Mouse (Mus musculus) G1E (cell line): ENCODE results near the gene Gm49027. TPM values are rescaled to one million over a fixed set of nuclear protein-coding genes. Genes with fewer than 3 reads are reported as not detected.

ENCODE experiments used
- ATAC-seq: 2 replicates; pipeline ENCODE4 v1.8.0; 2016; ENCODE audit warnings: mild to moderate bottlenecking; ENCODE audit not compliant: insufficient number of reproducible peaks, poor library complexity, low FRiP score, severe bottlenecking; ENCODE audit errors: extremely low read depth
- DNase-seq: peaks from one replicate; pipeline ENCODE4 v3.0.0; 2012; ENCODE audit warnings: low spot score
- H3K27me3 ChIP-seq: 2 replicates; pipeline ENCODE4 v1.6.1; 2012; ENCODE audit warnings: mild to moderate bottlenecking, low read length, inconsistent platforms; ENCODE audit not compliant: insufficient read depth
- H3K36me3 ChIP-seq: replicated peaks from 2 replicates; pipeline ENCODE3; 2012; ENCODE audit warnings: mild to moderate bottlenecking, inconsistent platforms
- H3K4me1 ChIP-seq: 2 replicates; pipeline ENCODE4 v1.6.1; 2012; ENCODE audit warnings: low read depth, low read length, inconsistent platforms, mixed read lengths; ENCODE audit not compliant: insufficient read depth
- H3K4me3 ChIP-seq: 2 replicates; pipeline ENCODE4 v1.5.1; 2012; ENCODE audit warnings: low read depth, mild to moderate bottlenecking, inconsistent platforms, low read length, moderate library complexity, mixed read lengths
- H3K9me3 ChIP-seq: replicated peaks from 2 replicates; pipeline ENCODE4 v1.6.1; 2012; ENCODE audit warnings: inconsistent platforms
- CTCF ChIP-seq: IDR thresholded peaks from 2 replicates; pipeline ENCODE4 v1.5.1; 2012; ENCODE audit warnings: low read depth, low read length, inconsistent platforms, mixed read lengths
- GATA1 ChIP-seq: IDR thresholded peaks from 2 replicates; pipeline ENCODE4 v1.6.1; 2012; ENCODE audit warnings: borderline replicate concordance, low read length, inconsistent platforms, mixed read lengths
- GATA2 ChIP-seq: IDR thresholded peaks from 2 replicates; pipeline ENCODE4 v1.6.1; 2012; ENCODE audit warnings: low read depth, low read length, inconsistent platforms, borderline replicate concordance
- POLR2AphosphoS5 ChIP-seq: IDR thresholded peaks from 2 replicates; pipeline ENCODE4 v1.6.1; 2012; ENCODE audit warnings: low read depth, low read length, inconsistent platforms; ENCODE audit not compliant: insufficient replicate concordance
- TAL1 ChIP-seq: conservative IDR thresholded peaks from 2 replicates; pipeline ENCODE4 v1.6.1; 2012; ENCODE audit warnings: low read depth, low read length, inconsistent platforms, mixed read lengths
- polyA plus RNA-seq: library from polyadenylated mRNA; stranded (reverse); fragments of >175 nt; gene quantifications from 2 replicates; pipeline ENCODE4 v1.2.3, GENCODE M21; 2012
- total RNA-seq, 2 experiments: library from RNA; stranded (forward) in 1 of 2; stranded (reverse) in 1 of 2; fragments of 200-1000 nt in 1 of 2; fragments of >200 nt in 1 of 2; fragmentation: Nextera tagmentation in 1 of 2; gene quantifications; 2 replicates each; pipeline ENCODE4 v1.2.3; 2014 to 2017

The Gm49027 gene
- total RNA-seq (2014; fragmentation: Nextera tagmentation) (not detected in 2 replicates), total RNA-seq (2017) (0.17 and 0.71 TPM in 2 replicates), polyA plus RNA-seq (0.20 and 0.50 TPM in 2 replicates)

GRCm38 (mm10) chr5:123525281-123525680, at the start of gene Gm49027:
Gene Gm49027, minus strand, starts transcription at chr5:123525488.
- H3K4me1 ChIP-seq = peaks cover 29% of the 10 kb centered on the region
- no peaks in the 10 kb centered on the region for H3K27me3 ChIP-seq
- H3K9me3 ChIP-seq = no peaks in the 10 kb centered on the region
- ATAC-seq (no peak), DNase-seq (no peak)
- peaks cover 83% of the 10 kb centered on the region for H3K36me3 ChIP-seq
- no peak for TF ChIP-seq CTCF
- TF ChIP-seq TAL1 = no peak
- no peak for TF ChIP-seq POLR2AphosphoS5
- no peak for TF ChIP-seq GATA2
- TF ChIP-seq GATA1 = no peak
- H3K4me3 ChIP-seq = peak within 1 kb of the TSS; percentile 88

DNA sequence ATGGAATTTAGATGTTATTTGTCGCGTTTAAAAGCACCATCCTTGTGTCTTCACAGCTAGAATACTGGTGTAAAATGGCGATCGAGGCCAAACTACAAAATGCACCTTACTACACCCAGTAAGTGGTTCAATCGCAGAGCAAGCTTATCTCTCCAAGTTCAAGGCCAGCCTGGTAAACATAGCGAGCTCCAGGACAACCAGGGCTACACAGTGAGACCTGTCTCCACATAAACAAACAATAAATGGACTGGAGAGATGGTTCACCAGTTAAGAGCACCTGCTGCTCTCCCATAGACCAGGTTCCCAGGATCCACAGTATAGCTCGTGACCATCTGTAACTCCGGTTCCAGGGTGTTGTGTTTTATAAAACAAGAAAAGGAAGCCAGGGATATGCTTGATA, 48.1 kb upstream of the Gm49027 start:
- Histone ChIP-seq H3K36me3 (peaks cover 52% of the 10 kb centered on the region), H3K27me3 (no peaks in the 10 kb centered on the region), H3K4me3 (peak overlapping the region; percentile 78; the same call in 1 of the 2 replicates), H3K4me1 (peaks cover 22% of the 10 kb centered on the region), H3K9me3 (no peaks in the 10 kb centered on the region)
- no peak for ATAC-seq
- DNase-seq = no peak
- no peak for TF ChIP-seq CTCF
- TF ChIP-seq GATA2 = no peak
- no peak for TF ChIP-seq GATA1
- TF ChIP-seq TAL1 = no peak
- TF ChIP-seq POLR2AphosphoS5 = no peak

DNA sequence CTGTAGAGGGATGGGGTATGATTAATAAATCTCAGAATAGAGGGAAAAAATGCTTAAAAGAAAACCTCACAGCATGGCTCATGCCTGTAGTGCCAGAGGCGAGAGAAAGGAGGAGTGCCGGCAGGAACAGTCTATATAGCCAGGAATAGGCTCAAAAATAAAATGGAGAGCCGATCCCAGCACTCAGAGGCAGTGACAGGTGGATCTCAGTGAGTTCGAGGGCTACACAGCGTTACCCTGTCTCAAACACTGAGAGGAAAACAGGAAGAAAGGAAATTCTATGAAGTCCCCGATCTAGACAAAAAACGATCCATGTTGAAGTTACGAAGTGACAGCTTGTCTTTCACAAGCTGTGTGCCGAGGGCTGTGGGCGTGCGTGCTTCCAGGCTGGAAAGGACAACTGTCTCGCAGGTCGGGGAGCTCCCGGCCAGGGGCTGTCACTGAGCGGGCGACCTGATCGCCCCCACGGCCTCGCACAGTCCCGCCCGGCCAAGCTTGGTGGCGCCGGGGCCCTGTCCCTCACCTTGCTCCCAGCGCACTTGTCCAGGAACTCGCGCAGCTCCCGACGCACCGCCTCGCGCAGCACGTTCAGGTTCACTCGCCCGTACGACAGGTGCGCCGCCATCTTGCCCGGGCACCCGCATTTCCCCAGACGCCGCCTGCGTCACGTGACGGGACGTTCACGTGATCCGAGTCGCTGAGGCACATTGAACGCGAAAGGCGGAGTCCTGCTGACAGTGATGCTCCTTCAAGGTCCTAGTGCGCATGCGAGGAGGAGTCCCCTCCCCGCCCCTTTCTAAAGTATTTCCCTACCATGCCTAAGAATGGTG, 47.3 kb upstream of the Gm49027 start, which contains the start of gene Vps33a:
TSS of gene Vps33a (minus strand) at position 682 of the 830 bp plus-strand sequence.
- ATAC-seq (peak; percentile 96), DNase-seq (peak; percentile 97)
- Histone ChIP-seq H3K27me3 (no peaks in the 10 kb centered on the region), H3K36me3 (peaks cover 54% of the 10 kb centered on the region), H3K4me3 (peak within 1 kb of the TSS; percentile 78), H3K9me3 (no peaks in the 10 kb centered on the region), H3K4me1 (peaks cover 22% of the 10 kb centered on the region)
- TF ChIP-seq GATA2 (no peak), GATA1 (no peak), CTCF (no peak), POLR2AphosphoS5 (no peak), TAL1 (no peak)

DNA sequence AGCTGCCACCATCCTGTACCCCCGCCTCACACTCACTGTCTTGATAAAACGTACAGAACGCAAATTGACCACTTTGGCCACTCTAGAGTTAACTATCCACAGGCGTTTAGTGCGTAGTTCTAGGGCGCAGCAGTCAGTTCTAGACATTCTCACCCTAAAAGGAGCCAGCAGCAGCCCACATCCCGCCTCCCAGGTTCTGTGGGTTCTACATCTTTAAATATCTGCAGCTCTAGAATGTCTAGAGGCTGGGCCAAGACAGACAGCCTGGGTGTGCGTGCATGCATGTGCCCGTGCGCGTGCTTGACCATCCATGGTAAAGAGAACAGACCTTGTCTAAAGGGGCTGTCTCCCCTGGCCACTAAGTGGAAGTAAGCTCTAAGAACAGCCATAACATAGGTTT, 35.8 kb upstream of the Gm49027 start:
- DNase-seq (no peak), ATAC-seq (no peak)
- Histone ChIP-seq H3K4me1 (no peaks in the 10 kb centered on the region), H3K27me3 (no peaks in the 10 kb centered on the region), H3K4me3 (no peak overlapping the region), H3K36me3 (peaks cover 96% of the 10 kb centered on the region), H3K9me3 (no peaks in the 10 kb centered on the region)
- TF ChIP-seq GATA2 (no peak), POLR2AphosphoS5 (no peak), GATA1 (no peak), CTCF (no peak), TAL1 (no peak)

DNA sequence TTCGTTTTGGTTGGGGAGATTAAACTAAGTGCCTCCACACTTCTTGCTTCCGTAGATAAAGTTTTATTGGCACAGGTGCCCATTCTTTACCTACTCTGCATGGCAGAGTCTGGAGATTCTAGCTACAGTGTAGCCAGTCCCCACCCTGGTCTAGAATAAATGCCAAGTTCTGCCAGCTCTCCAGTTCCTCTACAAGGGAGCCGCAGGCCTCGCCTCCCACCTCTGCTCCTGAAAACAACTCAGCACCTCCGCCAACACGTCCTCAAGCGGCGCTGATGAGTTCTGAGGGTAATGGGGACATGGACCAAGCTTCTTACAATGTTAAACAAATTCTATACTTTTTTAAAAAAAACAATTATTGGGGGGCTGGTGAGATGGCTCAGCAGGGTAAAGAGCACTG, 34.3 kb upstream of the Gm49027 start:
- H3K9me3 ChIP-seq = no peaks in the 10 kb centered on the region
- H3K36me3 ChIP-seq = peaks cover 93% of the 10 kb centered on the region
- DNase-seq = no peak
- no peaks in the 10 kb centered on the region for H3K4me1 ChIP-seq
- ATAC-seq = no peak
- no peak overlapping the region for H3K4me3 ChIP-seq
- no peak for TF ChIP-seq GATA1
- TF ChIP-seq GATA2 = no peak
- TF ChIP-seq TAL1 = no peak
- TF ChIP-seq POLR2AphosphoS5 = no peak
- no peak for TF ChIP-seq CTCF
- H3K27me3 ChIP-seq = no peaks in the 10 kb centered on the region

DNA sequence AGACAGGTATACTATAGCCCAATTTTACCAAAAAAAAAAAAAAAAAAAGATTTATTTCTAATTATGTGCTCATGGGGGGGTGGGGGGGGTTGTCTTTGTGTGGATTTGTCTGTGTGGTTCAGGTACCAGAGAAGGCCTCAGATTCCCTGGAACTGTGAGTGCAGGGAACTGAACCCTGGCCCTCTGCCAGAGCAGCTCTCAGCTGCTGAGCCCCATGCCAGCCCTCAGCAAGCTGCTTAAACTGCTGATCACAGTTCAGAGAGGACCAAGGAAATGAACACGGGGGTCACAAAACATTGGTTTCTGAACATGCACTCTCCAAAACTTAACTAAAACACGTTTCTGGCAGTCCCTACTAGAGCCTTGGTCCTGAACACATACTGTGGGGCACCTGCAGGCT, 31.2 kb upstream of the Gm49027 start:
- no peak for ATAC-seq
- H3K4me3 ChIP-seq = no peak overlapping the region
- H3K9me3 ChIP-seq = no peaks in the 10 kb centered on the region
- H3K4me1 ChIP-seq = no peaks in the 10 kb centered on the region
- no peaks in the 10 kb centered on the region for H3K27me3 ChIP-seq
- H3K36me3 ChIP-seq = peaks cover 69% of the 10 kb centered on the region
- TF ChIP-seq TAL1 (no peak), CTCF (no peak), GATA2 (no peak)
- DNase-seq = no peak
